Mouse (Mus musculus) hindbrain, embryonic 14.5 days (tissue): ENCODE data around the gene Noto. TPM values are rescaled to one million over a fixed set of nuclear protein-coding genes. Genes with fewer than 3 reads are reported as not detected.

ENCODE experiments used
- polyA plus RNA-seq: library from polyadenylated mRNA; unstranded; fragments of >200 nt; fragmentation: Nextera tagmentation; extraction: Ambion mirVana; gene quantifications from 2 replicates; pipeline ENCODE4 v1.2.1, GENCODE M21; 2014

Noto gene
- polyA plus RNA-seq, 1 experiment from 2014 or later = not detected

Other genes with a start within 250 kb of the Noto start
- gene Emx1, start 236.4 kb upstream of the Noto start, polyA plus RNA-seq = not detected in 2 replicates
- 27.8 and 30.4 TPM in 2 replicates for gene Sfxn5, start 90.5 kb upstream of the Noto start, polyA plus RNA-seq
- 21.3 and 24.6 TPM in 2 replicates for gene Rab11fip5, start 49.3 kb upstream of the Noto start, polyA plus RNA-seq
- 58.8 and 62.9 TPM in 2 replicates for gene Smyd5, start 8.1 kb downstream of the Noto start, polyA plus RNA-seq
- gene Cct7, start 27.6 kb downstream of the Noto start, polyA plus RNA-seq = 566 and 602 TPM in 2 replicates
- 18.0 and 21.5 TPM in 2 replicates for gene Pradc1, start 28.1 kb downstream of the Noto start, polyA plus RNA-seq
- gene Fbxo41, start 79.1 kb downstream of the Noto start, polyA plus RNA-seq = 10.3 and 12.7 TPM in 2 replicates
- gene Egr4, start 89.7 kb downstream of the Noto start, polyA plus RNA-seq = 0.08 and 0.18 TPM in 2 replicates
- 5.0 and 5.6 TPM in 2 replicates for gene Alms1, start 163.6 kb downstream of the Noto start, polyA plus RNA-seq